9 mouse cellular contexts compared by ENCODE assay signal in genomic region chr11:99574106-99574505, GRCm38 (mm10). TPM values are rescaled to one million over a fixed set of nuclear protein-coding genes. Genes with fewer than 3 reads are reported as not detected.
DNase-seq lines count a peak whose midpoint lies in the region; ATAC-seq and TF ChIP-seq lines count a peak whose summit lies in the region.
"Had no signal": no experiment of that assay in that cellular context is flagged by ENCODE, and none has a peak within 500 bp of the region (broad histone marks: within the 10 kb centered on the region; RNA-seq: fewer than 3 reads in every experiment).

No protein-coding gene starts in this region.

- H3K27ac ChIP-seq in embryonic facial prominence, embryonic 15.5 days (replicated peaks): no peak overlapping the region
- H3K27ac ChIP-seq in heart, embryonic 16.5 days (ENCODE audit: low read length): no peak overlapping the region
- no peak overlapping the region for H3K27ac ChIP-seq in lung, embryonic 14.5 days (ENCODE audit: low read depth)

- WGBS in embryonic facial prominence, embryonic 15.5 days: 2% methylated on average over 7 of the region's 7 CpGs
- 3% methylated on average over 7 of the region's 7 CpGs for WGBS in heart, embryonic 16.5 days
- under 1% methylated on average over 7 of the region's 7 CpGs for WGBS in lung, embryonic 14.5 days

- no peaks in the 10 kb centered on the region for H3K36me3 ChIP-seq in embryonic facial prominence, embryonic 15.5 days
- H3K36me3 ChIP-seq in heart, embryonic 16.5 days (ENCODE audit: control insufficient read depth, insufficient read depth): no peaks in the 10 kb centered on the region
- H3K36me3 ChIP-seq in lung, embryonic 14.5 days (ENCODE audit: insufficient read depth): no peaks in the 10 kb centered on the region

- H3K9ac ChIP-seq in embryonic facial prominence, embryonic 15.5 days: no peak overlapping the region
- H3K9ac ChIP-seq in heart, embryonic 16.5 days (ENCODE audit: low read length): no peak overlapping the region
- no peak overlapping the region for H3K9ac ChIP-seq in lung, embryonic 14.5 days

- peak overlapping the region; percentile 44 for H3K4me2 ChIP-seq in embryonic facial prominence, embryonic 15.5 days (replicated peaks)
- H3K4me2 ChIP-seq in heart, embryonic 16.5 days (ENCODE audit: low read depth, low read length): peak overlapping the region; percentile 44
- H3K4me2 ChIP-seq in lung, embryonic 14.5 days: peak overlapping the region; percentile 46

- H3K4me1 ChIP-seq in embryonic facial prominence, embryonic 15.5 days: no peaks in the 10 kb centered on the region
- no peaks in the 10 kb centered on the region for H3K4me1 ChIP-seq in heart, embryonic 16.5 days (ENCODE audit: control insufficient read depth, insufficient read depth, low read length)
- H3K4me1 ChIP-seq in lung, embryonic 14.5 days (ENCODE audit: insufficient read depth): no peaks in the 10 kb centered on the region

- peak overlapping the region; percentile 24; the same call in 1 of the 2 replicates for H3K4me3 ChIP-seq in embryonic facial prominence, embryonic 15.5 days (replicated peaks)
- H3K4me3 ChIP-seq in heart, embryonic 16.5 days (ENCODE audit: low read length): no peak overlapping the region
- H3K4me3 ChIP-seq in lung, embryonic 14.5 days (ENCODE audit: low read depth, low read length): no peak overlapping the region

- peak; percentile 93 for TF ChIP-seq CTCF in lung, embryonic 14.5 days (IDR thresholded peaks at IDR 0.05; ENCODE audit: low read depth)

- H3K9me3 ChIP-seq in embryonic facial prominence, embryonic 15.5 days (replicated peaks): no peaks in the 10 kb centered on the region
- no peaks in the 10 kb centered on the region for H3K9me3 ChIP-seq in heart, embryonic 16.5 days (replicated peaks; ENCODE audit: control insufficient read depth, low read length)
- H3K9me3 ChIP-seq in lung, embryonic 14.5 days (ENCODE audit: low read depth, low read length): no peaks in the 10 kb centered on the region

- no peaks in the 10 kb centered on the region for H3K27me3 ChIP-seq in embryonic facial prominence, embryonic 15.5 days
- H3K27me3 ChIP-seq in heart, embryonic 16.5 days (ENCODE audit: control insufficient read depth, insufficient read depth, low read length): no peaks in the 10 kb centered on the region
- no peaks in the 10 kb centered on the region for H3K27me3 ChIP-seq in lung, embryonic 14.5 days (ENCODE audit: insufficient read depth, low read length)

- ATAC-seq in embryonic facial prominence, embryonic 15.5 days (ENCODE audit: insufficient number of reproducible peaks, low FRiP score, low TSS enrichment, low read depth): no peak
- ATAC-seq in heart, embryonic 16.5 days (replicated peaks; ENCODE audit: extremely low read depth, insufficient read depth, low FRiP score): no peak
- peak; percentile 62; the same call in 1 of the 2 replicates for ATAC-seq in lung, embryonic 14.5 days (ENCODE audit: insufficient read depth)

- peak; percentile 42 for DNase-seq in CD4-positive helper T cell, adult 2 months (ENCODE audit: low read depth, low spot score)
- peak; percentile 74 to 78 for DNase-seq in adrenal gland, postnatal 36 days
- DNase-seq in kidney, postnatal 25 days: peak; percentile 66 to 77
- peak; percentile 91 for DNase-seq in lung, embryonic 14.5 days
- peak; percentile 42 for DNase-seq in ovary, adult 18-20 months (ENCODE audit: low spot score)
- peak; percentile 23 to 65 for DNase-seq in thymus, postnatal 10 days (ENCODE audit: low spot score in 2 of 2)

RNA-seq across cellular contexts. Expression of gene Krtap1-5, which starts 6.7 kb away (rescaled TPM):
- total RNA-seq in adrenal gland, postnatal 36 days (2021): not detected
- polyA plus RNA-seq in embryonic facial prominence, embryonic 15.5 days (2015; fragmentation: Nextera tagmentation; extraction: Ambion mirVana): 3.7 and 5.9 TPM in 2 replicates
- not detected in 2 replicates for polyA plus RNA-seq in heart, embryonic 16.5 days (2015; fragmentation: Nextera tagmentation; extraction: Ambion mirVana)
- not detected in 2 replicates for polyA plus RNA-seq in lung, embryonic 14.5 days (2014; fragmentation: Nextera tagmentation; extraction: Ambion mirVana)
- total RNA-seq: gastrocnemius, postnatal 36 days had no signal

RNA-seq across cellular contexts. Expression of gene Krtap3-1, which starts 7.7 kb away (rescaled TPM):
- not detected for total RNA-seq in adrenal gland, postnatal 36 days (2021)
- polyA plus RNA-seq in embryonic facial prominence, embryonic 15.5 days (2015; fragmentation: Nextera tagmentation; extraction: Ambion mirVana): 5.7 and 13.1 TPM in 2 replicates
- polyA plus RNA-seq in heart, embryonic 16.5 days (2015; fragmentation: Nextera tagmentation; extraction: Ambion mirVana): not detected in 2 replicates
- not detected in 2 replicates for polyA plus RNA-seq in lung, embryonic 14.5 days (2014; fragmentation: Nextera tagmentation; extraction: Ambion mirVana)
- total RNA-seq: gastrocnemius, postnatal 36 days had no signal

RNA-seq across cellular contexts. Expression of gene Krtap1-4, which starts 9.3 kb away (rescaled TPM):
- not detected for total RNA-seq in adrenal gland, postnatal 36 days (2021)
- 2.0 and 2.2 TPM in 2 replicates for polyA plus RNA-seq in embryonic facial prominence, embryonic 15.5 days (2015; fragmentation: Nextera tagmentation; extraction: Ambion mirVana)
- not detected in 2 replicates for polyA plus RNA-seq in heart, embryonic 16.5 days (2015; fragmentation: Nextera tagmentation; extraction: Ambion mirVana)
- not detected in 2 replicates for polyA plus RNA-seq in lung, embryonic 14.5 days (2014; fragmentation: Nextera tagmentation; extraction: Ambion mirVana)
- total RNA-seq: gastrocnemius, postnatal 36 days had no signal

RNA-seq across cellular contexts. Expression of gene Gm11939, which starts 14.8 kb away (rescaled TPM):
- not detected for total RNA-seq in adrenal gland, postnatal 36 days (2021)
- 1.2 TPM in 1 of 2 replicates, not detected in the other for polyA plus RNA-seq in embryonic facial prominence, embryonic 15.5 days (2015; fragmentation: Nextera tagmentation; extraction: Ambion mirVana)
- polyA plus RNA-seq in heart, embryonic 16.5 days (2015; fragmentation: Nextera tagmentation; extraction: Ambion mirVana): not detected in 2 replicates
- not detected in 2 replicates for polyA plus RNA-seq in lung, embryonic 14.5 days (2014; fragmentation: Nextera tagmentation; extraction: Ambion mirVana)
- total RNA-seq: gastrocnemius, postnatal 36 days had no signal

RNA-seq across cellular contexts. Expression of gene Krtap1-3, which starts 17.0 kb away (rescaled TPM):
- not detected for total RNA-seq in adrenal gland, postnatal 36 days (2021)
- polyA plus RNA-seq in embryonic facial prominence, embryonic 15.5 days (2015; fragmentation: Nextera tagmentation; extraction: Ambion mirVana): 1.5 and 2.0 TPM in 2 replicates
- polyA plus RNA-seq in heart, embryonic 16.5 days (2015; fragmentation: Nextera tagmentation; extraction: Ambion mirVana): not detected in 2 replicates
- polyA plus RNA-seq in lung, embryonic 14.5 days (2014; fragmentation: Nextera tagmentation; extraction: Ambion mirVana): not detected in 2 replicates
- total RNA-seq: gastrocnemius, postnatal 36 days had no signal
